Mouse (Mus musculus): ENCODE measurements at regions not wholly inside any gene's neighbourhood (a gene's known extent, or its start where the extent isn't known, plus 50 kb on each side); places are given as distances from the start of the nearest gene placed in this dataset.

DNA sequence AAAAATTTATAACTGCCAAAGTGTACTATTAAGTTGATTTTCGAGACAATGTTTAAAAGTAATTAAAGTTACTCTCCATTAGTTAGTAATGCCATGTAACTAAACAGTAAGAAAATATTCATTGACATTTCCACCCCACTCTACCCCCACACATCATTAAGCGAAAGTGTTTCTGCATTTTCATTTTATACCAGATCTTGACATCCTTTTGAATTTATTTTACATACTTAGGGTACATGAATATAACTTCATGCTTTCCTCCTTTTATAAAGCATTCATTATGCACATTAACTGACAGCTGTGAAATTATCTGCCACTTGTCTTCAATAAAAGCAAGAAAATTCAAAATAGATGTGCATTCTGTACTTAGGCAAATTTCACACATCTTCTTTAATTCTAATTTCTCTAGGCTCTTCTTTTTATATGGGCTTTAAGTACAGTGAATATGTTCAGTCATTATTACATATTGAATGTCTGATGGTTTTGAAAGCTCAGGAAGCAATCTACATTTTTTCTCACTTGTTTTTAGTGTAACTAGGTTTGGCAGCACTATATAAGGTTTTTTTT is 526.5 kb downstream of the Epha5 start:
- no peak overlapping the region for H3K27ac ChIP-seq
- H3K36me3 ChIP-seq (ENCODE audit: insufficient read depth, low read length) = no peaks in the 10 kb centered on the region
- H3K4me3 ChIP-seq (replicated peaks; ENCODE audit: low read depth, low read length) = no peak overlapping the region
- no peaks in the 10 kb centered on the region for H3K27me3 ChIP-seq (ENCODE audit: insufficient read depth, low read length)
- H3K9ac ChIP-seq (ENCODE audit: low read depth, low read length) = no peak overlapping the region
- 66% methylated on average over 2 of the region's 2 CpGs for WGBS
- no peak for TF ChIP-seq CTCF (IDR thresholded peaks at IDR 0.05; ENCODE audit: low read depth)
- ATAC-seq (replicated peaks; ENCODE audit: low FRiP score, low read depth) (no peak), DNase-seq (ENCODE audit: low spot score) (no peak)
- no peaks in the 10 kb centered on the region for H3K4me1 ChIP-seq (replicated peaks; ENCODE audit: insufficient read depth, low read length)
- no peak overlapping the region for H3K4me2 ChIP-seq (ENCODE audit: low read length)
- no peaks in the 10 kb centered on the region for H3K9me3 ChIP-seq (replicated peaks; ENCODE audit: low read length)

DNA sequence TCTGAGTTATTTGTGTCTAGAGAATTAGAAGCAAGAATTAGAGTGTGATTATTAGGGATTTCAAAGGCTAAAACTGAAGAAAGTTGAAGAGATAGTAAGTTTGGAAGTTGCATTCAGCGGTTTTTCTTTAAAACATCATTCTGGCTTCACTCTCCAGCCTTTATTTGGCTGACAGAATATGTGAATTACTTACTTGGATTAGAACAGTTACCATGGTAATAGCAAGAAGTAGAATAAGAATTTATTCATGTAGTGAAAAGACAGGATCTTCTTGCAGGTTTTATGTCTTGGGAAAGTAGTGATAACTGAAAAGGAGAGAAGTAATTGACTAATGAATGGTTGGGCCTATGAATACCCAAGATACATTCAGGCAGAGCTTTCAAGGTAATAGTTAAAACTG is 517.1 kb upstream of the Tecrl start:
- no peaks in the 10 kb centered on the region for H3K4me1 ChIP-seq (replicated peaks; ENCODE audit: insufficient read depth, low read length)
- WGBS = 75% methylated on average over 1 of the region's 1 CpGs
- no peak for DNase-seq (ENCODE audit: low spot score)
- no peak overlapping the region for H3K27ac ChIP-seq
- H3K9me3 ChIP-seq (replicated peaks; ENCODE audit: low read length) = no peaks in the 10 kb centered on the region
- no peak overlapping the region for H3K9ac ChIP-seq (ENCODE audit: low read depth, low read length)
- H3K4me2 ChIP-seq (ENCODE audit: low read length) = no peak overlapping the region
- no peaks in the 10 kb centered on the region for H3K27me3 ChIP-seq (ENCODE audit: insufficient read depth, low read length)
- no peak for TF ChIP-seq CTCF (IDR thresholded peaks at IDR 0.05; ENCODE audit: low read depth)
- H3K36me3 ChIP-seq (ENCODE audit: insufficient read depth, low read length) = no peaks in the 10 kb centered on the region
- no peak overlapping the region for H3K4me3 ChIP-seq (replicated peaks; ENCODE audit: low read depth, low read length)
- ATAC-seq (replicated peaks; ENCODE audit: low FRiP score, low read depth) = no peak

DNA sequence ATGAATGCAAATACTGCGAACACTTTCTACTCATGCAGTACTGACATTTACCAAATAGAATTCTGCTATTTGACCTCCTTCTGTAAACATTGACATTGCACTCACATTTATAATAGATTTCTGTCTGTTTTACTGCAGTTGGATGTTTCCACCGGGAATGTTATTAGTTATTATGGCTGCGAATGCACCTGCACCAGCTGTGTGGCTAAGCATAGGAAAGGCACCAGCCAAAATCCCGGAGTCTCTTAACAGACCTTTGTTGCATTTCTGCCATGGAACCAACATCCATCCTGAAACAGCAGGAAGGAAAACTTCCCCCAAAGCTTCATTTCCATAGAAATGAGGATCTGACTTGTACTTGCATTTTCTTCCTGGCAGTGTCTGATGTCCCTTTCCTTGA is 513.4 kb upstream of the Tecrl start:
- Histone ChIP-seq H3K4me3 (replicated peaks; ENCODE audit: low read depth, low read length) (no peak overlapping the region), H3K27me3 (ENCODE audit: insufficient read depth, low read length) (no peaks in the 10 kb centered on the region), H3K4me2 (ENCODE audit: low read length) (no peak overlapping the region), H3K9me3 (replicated peaks; ENCODE audit: low read length) (no peaks in the 10 kb centered on the region), H3K9ac (ENCODE audit: low read depth, low read length) (no peak overlapping the region), H3K27ac (no peak overlapping the region), H3K36me3 (ENCODE audit: insufficient read depth, low read length) (no peaks in the 10 kb centered on the region), H3K4me1 (replicated peaks; ENCODE audit: insufficient read depth, low read length) (no peaks in the 10 kb centered on the region)
- DNase-seq (ENCODE audit: low spot score) (no peak), ATAC-seq (replicated peaks; ENCODE audit: low FRiP score, low read depth) (no peak)
- TF ChIP-seq CTCF (IDR thresholded peaks at IDR 0.05; ENCODE audit: low read depth) = no peak
- WGBS = 75% methylated on average over 4 of the region's 4 CpGs

DNA sequence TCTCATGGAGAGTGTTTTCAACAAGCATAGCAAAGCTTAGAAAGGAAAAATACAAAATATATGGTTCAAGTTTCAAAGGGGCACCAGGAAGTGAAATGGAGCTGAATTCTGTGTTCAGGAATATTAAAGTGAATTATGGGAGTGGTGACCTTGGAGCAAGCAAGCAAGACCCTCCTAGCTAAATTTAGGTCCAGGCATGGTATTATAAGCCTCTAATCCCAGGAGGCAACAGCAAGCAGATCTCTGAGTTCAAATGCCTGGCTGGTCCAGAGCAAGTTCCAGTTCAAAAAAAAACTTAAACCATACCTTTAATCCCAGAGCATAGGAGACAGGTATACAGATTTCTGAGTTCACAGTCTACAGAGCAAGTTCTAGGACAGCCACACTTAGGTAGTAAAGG is 506.7 kb upstream of the Tecrl start:
- no peak for ATAC-seq (replicated peaks; ENCODE audit: low FRiP score, low read depth)
- Histone ChIP-seq H3K4me2 (ENCODE audit: low read length) (no peak overlapping the region), H3K4me3 (replicated peaks; ENCODE audit: low read depth, low read length) (no peak overlapping the region)

DNA sequence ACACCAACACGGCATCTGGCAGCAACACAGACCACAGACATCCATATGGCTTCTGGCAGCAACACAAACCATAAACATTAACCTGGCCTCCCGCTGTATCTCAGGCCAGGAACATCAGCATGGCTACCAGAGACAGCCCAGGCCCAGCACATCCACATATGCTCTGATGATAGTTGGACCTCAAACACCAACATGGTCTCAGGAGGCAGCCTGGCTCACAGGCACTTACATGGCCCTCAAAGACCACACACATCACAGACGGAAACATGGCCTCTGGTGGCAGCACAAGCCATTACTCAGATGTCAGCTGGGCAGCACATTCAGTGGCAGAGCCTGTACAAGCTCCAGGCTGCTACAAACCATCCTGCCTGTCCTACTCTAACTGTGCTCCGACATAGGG is 497.0 kb upstream of the Tecrl start:
- Histone ChIP-seq H3K9me3 (replicated peaks; ENCODE audit: low read length) (no peaks in the 10 kb centered on the region), H3K4me1 (replicated peaks; ENCODE audit: insufficient read depth, low read length) (no peaks in the 10 kb centered on the region), H3K4me3 (replicated peaks; ENCODE audit: low read depth, low read length) (no peak overlapping the region), H3K4me2 (ENCODE audit: low read length) (no peak overlapping the region), H3K27me3 (ENCODE audit: insufficient read depth, low read length) (no peaks in the 10 kb centered on the region), H3K27ac (no peak overlapping the region), H3K36me3 (ENCODE audit: insufficient read depth, low read length) (no peaks in the 10 kb centered on the region), H3K9ac (ENCODE audit: low read depth, low read length) (no peak overlapping the region)
- ATAC-seq (replicated peaks; ENCODE audit: low FRiP score, low read depth) (no peak), DNase-seq (ENCODE audit: low spot score) (no peak)
- 70% methylated on average over 4 of the region's 4 CpGs for WGBS
- no peak for TF ChIP-seq CTCF (IDR thresholded peaks at IDR 0.05; ENCODE audit: low read depth)

More for the DNA sequence above, 506.7 kb upstream of the Tecrl start:
- H3K9ac ChIP-seq (ENCODE audit: low read depth, low read length) = no peak overlapping the region
- no peaks in the 10 kb centered on the region for H3K4me1 ChIP-seq (replicated peaks; ENCODE audit: insufficient read depth, low read length)
- no peak for TF ChIP-seq CTCF (IDR thresholded peaks at IDR 0.05; ENCODE audit: low read depth)
- H3K36me3 ChIP-seq (ENCODE audit: insufficient read depth, low read length) = no peaks in the 10 kb centered on the region
- no peaks in the 10 kb centered on the region for H3K9me3 ChIP-seq (replicated peaks; ENCODE audit: low read length)
- DNase-seq (ENCODE audit: low spot score) = peak; percentile 47
- no peak overlapping the region for H3K27ac ChIP-seq
- H3K27me3 ChIP-seq (ENCODE audit: insufficient read depth, low read length) = no peaks in the 10 kb centered on the region

DNA sequence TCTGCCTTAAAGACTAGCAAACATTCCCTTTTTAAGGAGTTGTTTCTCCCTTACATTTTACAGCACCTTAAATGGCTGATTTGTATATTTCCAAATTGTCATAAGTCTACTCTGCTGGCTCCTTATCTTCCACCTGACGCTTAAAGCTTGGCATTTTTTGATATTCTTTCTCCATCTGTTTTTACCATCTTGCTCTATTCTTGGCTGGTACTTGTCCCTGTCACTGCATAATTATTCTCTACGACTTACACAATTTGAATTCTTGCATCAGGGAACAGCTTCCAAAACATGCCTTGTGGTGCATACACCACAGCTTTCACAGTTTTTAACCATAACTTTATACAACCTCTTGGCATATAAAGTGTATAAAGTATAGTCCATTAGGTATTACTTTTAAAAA is 471.6 kb upstream of the Tecrl start:
- TF ChIP-seq CTCF (IDR thresholded peaks at IDR 0.05; ENCODE audit: low read depth) = no peak
- DNase-seq (ENCODE audit: low spot score) = no peak
- Histone ChIP-seq H3K4me1 (replicated peaks; ENCODE audit: insufficient read depth, low read length) (no peaks in the 10 kb centered on the region), H3K27ac (no peak overlapping the region), H3K27me3 (ENCODE audit: insufficient read depth, low read length) (no peaks in the 10 kb centered on the region), H3K36me3 (ENCODE audit: insufficient read depth, low read length) (no peaks in the 10 kb centered on the region), H3K4me3 (replicated peaks; ENCODE audit: low read depth, low read length) (no peak overlapping the region), H3K4me2 (ENCODE audit: low read length) (no peak overlapping the region), H3K9me3 (replicated peaks; ENCODE audit: low read length) (no peaks in the 10 kb centered on the region), H3K9ac (ENCODE audit: low read depth, low read length) (no peak overlapping the region)
- ATAC-seq (replicated peaks; ENCODE audit: low FRiP score, low read depth) = no peak
- 83% methylated on average over 2 of the region's 2 CpGs for WGBS

DNA sequence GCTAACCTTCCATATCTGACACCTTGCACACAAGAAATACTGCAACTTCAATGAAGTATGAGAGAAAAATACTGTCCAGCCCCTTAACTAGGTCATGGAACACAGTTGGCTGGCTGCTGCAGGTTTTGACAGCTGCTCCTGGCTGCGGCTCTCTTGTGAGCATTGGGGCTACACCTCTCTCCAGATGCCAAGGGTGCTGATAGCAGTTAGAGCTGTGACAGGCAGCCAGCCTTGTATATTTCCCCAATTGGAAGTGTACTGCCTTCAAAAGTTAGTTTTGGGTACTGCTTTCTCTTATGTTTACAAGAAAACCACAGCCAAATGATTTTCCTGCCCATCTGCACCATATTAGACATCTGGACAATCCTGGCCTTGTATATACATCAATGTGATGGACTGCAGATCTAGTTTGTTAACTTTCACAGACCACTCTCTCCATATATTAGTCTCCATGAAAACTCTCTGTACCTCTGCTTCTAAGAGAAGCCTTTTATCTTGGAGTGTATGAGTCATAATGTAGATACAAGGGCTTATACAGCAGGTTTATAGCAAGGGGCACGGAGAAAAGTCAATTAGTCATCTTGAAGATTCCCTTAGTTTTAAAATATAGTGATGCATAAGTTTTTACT is 470.0 kb upstream of the Tecrl start:
- no peak for TF ChIP-seq CTCF (IDR thresholded peaks at IDR 0.05; ENCODE audit: low read depth)
- no peak for ATAC-seq (replicated peaks; ENCODE audit: low FRiP score, low read depth)

More for the DNA sequence above, 470.0 kb upstream of the Tecrl start:
- Histone ChIP-seq H3K4me3 (replicated peaks; ENCODE audit: low read depth, low read length) (no peak overlapping the region), H3K27me3 (ENCODE audit: insufficient read depth, low read length) (no peaks in the 10 kb centered on the region), H3K9ac (ENCODE audit: low read depth, low read length) (no peak overlapping the region), H3K4me1 (replicated peaks; ENCODE audit: insufficient read depth, low read length) (no peaks in the 10 kb centered on the region), H3K27ac (no peak overlapping the region), H3K36me3 (ENCODE audit: insufficient read depth, low read length) (no peaks in the 10 kb centered on the region), H3K4me2 (ENCODE audit: low read length) (no peak overlapping the region), H3K9me3 (replicated peaks; ENCODE audit: low read length) (no peaks in the 10 kb centered on the region)
- DNase-seq (ENCODE audit: low spot score) = no peak
- WGBS = 64% methylated on average over 2 of the region's 2 CpGs
